Mouse (Mus musculus): Measurements from ENCODE around the gene Bckdk. TPM values are rescaled to one million over a fixed set of nuclear protein-coding genes. Genes with fewer than 3 reads are reported as not detected.

Bckdk gene
- polyA plus RNA-seq, 1 experiment from 2014 or later = 67.1 TPM

DNA sequence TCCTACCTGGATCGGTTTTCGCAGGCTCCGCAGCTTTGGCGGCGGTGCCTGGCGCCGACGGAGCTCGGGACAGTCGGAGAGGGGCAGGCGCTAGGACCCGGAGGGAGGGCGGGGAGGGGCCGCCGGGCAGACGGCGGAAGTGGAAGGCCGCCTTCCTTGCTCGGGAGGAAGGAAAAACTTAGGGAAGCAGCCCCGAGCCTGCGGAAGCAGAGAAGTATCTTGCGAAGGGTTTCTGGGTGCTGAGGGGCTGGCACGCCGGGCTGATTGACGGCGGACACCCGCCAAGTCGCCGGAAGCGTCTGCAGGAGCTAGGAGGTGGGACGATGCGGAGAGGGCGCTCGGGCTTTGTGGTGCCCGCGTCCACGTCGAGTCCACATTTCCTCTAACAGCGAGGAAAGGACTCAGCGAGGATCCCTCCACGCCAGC lies 27.8 kb upstream of the Bckdk start, which contains the start of gene Zfp646:
Gene Zfp646 (plus strand): TSS at position 181 of the 426 bp plus-strand sequence.
- peak within 1 kb of the TSS; percentile 98 for H3K27ac ChIP-seq (ENCODE audit: low read depth, low read length)
- peaks cover 27% of the 10 kb centered on the region for H3K4me1 ChIP-seq (ENCODE audit: control insufficient read depth, insufficient read depth, low read depth, low read length)
- peaks cover 25% of the 10 kb centered on the region for H3K36me3 ChIP-seq (ENCODE audit: control insufficient read depth, insufficient read depth, low read length)
- no peaks in the 10 kb centered on the region for H3K27me3 ChIP-seq (replicated peaks; ENCODE audit: control insufficient read depth, insufficient read depth, low read length)
- H3K4me3 ChIP-seq (ENCODE audit: low read length) = peak within 1 kb of the TSS; percentile 83
- peak within 1 kb of the TSS; percentile 76 for H3K4me2 ChIP-seq (ENCODE audit: low read length)
- 2% methylated on average over 40 of the region's 41 CpGs for WGBS
- peak; percentile 89 for ATAC-seq
- peak within 1 kb of the TSS; percentile 94 for H3K9ac ChIP-seq (ENCODE audit: low read depth, low read length)
- no peaks in the 10 kb centered on the region for H3K9me3 ChIP-seq (ENCODE audit: control insufficient read depth, low read length)

DNA sequence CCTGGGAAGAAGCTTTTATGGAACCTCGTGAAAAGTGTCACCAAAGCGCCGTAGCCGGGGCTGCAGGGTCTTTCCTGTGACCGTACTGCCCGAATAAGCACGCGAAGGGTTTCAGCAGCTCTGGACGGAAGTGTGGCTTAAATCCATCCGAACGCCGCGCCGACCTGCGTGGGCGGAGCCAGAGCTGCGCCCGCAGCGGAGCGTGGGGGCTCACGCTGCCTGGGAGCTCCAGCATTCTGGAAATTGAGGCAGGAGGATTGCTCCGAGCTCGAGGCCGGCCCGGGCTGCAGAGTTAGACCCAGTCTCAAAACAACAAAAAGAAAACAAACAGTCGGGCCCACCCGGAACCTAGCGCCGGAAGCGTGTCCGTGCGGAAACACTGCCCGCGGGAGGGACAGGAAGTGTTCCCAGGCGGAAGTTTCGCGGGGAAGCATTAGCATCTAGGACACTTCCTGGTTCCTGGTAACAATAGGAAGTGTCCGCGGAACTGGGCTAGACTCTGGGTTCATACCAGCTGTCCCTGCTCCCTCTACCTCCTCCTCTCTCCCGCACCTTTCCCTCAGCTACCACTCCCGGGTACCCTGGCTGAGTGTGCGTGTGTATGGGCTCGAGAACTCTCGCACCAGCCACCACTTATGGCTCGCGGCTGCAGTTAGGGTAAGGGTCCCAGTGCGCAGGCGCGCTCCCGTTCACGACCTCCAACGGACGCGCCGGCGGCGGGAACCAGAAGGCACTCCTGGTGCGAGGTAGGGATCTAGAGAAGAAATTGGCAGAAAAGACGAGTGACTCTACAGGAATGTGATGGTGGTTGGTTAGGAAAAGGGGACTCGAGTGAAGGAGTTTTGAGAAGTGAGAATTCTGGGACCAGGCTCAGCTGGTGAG lies 27.2 kb upstream of the Bckdk start, which contains the start of gene Zfp668:
Gene Zfp668 (minus strand): TSS at position 362 of the 882 bp plus-strand sequence.
- Histone ChIP-seq H3K36me3 (ENCODE audit: control insufficient read depth, insufficient read depth, low read length) (peaks cover 31% of the 10 kb centered on the region), H3K4me2 (ENCODE audit: low read length) (peak within 1 kb of the TSS; percentile 76), H3K27me3 (replicated peaks; ENCODE audit: control insufficient read depth, insufficient read depth, low read length) (no peaks in the 10 kb centered on the region), H3K27ac (ENCODE audit: low read depth, low read length) (peak within 1 kb of the TSS; percentile 98), H3K9me3 (ENCODE audit: control insufficient read depth, low read length) (no peaks in the 10 kb centered on the region), H3K4me3 (ENCODE audit: low read length) (peak within 1 kb of the TSS; percentile 83), H3K4me1 (ENCODE audit: control insufficient read depth, insufficient read depth, low read depth, low read length) (peaks cover 27% of the 10 kb centered on the region), H3K9ac (ENCODE audit: low read depth, low read length) (peak within 1 kb of the TSS; percentile 94)
- under 1% methylated on average over 58 of the region's 60 CpGs for WGBS
- ATAC-seq = peak; percentile 67

DNA sequence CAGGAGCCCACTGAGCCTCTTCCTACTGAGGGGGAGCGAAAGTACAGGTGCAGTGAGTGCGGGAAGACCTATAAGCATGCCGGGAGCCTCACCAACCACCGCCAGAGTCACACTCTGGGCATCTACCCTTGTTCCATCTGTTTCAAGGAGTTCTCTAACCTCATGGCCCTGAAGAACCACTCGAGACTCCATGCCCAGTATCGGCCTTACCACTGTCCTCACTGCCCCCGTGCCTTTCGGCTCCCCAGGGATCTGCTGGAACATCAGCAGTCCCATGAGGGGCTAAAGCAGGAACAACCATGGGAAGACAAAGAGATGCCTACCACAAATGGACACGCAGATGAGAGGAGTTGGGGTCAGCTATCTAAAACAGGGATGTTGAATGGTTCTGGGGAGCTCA lies 24.6 kb upstream of the Bckdk start:
- WGBS = 98% methylated on average over 9 of the region's 9 CpGs
- H3K27me3 ChIP-seq (replicated peaks; ENCODE audit: control insufficient read depth, insufficient read depth, low read length) = no peaks in the 10 kb centered on the region
- H3K9me3 ChIP-seq (ENCODE audit: control insufficient read depth, low read length) = no peaks in the 10 kb centered on the region
- peaks cover 20% of the 10 kb centered on the region for H3K4me1 ChIP-seq (ENCODE audit: control insufficient read depth, insufficient read depth, low read depth, low read length)
- no peak overlapping the region for H3K4me3 ChIP-seq (ENCODE audit: low read length)
- no peak overlapping the region for H3K27ac ChIP-seq (ENCODE audit: low read depth, low read length)
- H3K4me2 ChIP-seq (ENCODE audit: low read length) = no peak overlapping the region
- no peak for ATAC-seq
- H3K36me3 ChIP-seq (ENCODE audit: control insufficient read depth, insufficient read depth, low read length) = peaks cover 51% of the 10 kb centered on the region
- no peak overlapping the region for H3K9ac ChIP-seq (ENCODE audit: low read depth, low read length)

DNA sequence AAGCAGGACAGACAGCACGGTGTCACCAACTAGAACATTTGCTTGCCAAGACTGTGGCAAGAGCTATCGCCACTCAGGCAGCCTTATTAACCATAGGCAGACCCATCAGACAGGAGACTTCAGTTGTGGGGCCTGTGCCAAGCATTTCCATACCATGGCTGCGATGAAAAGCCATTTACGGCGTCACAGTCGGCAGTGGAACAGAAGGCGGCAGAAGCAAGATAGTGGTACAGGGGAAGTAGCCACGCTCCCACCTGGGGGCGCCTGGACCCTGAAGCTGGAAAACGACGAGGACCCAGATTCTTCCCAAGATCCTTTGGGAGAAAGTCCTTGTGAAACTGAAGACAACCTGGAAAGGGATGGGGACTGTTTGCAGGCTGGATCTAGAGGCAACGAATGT lies 23.5 kb upstream of the Bckdk start:
- Histone ChIP-seq H3K4me2 (ENCODE audit: low read length) (no peak overlapping the region), H3K4me1 (ENCODE audit: control insufficient read depth, insufficient read depth, low read depth, low read length) (peaks cover 16% of the 10 kb centered on the region), H3K4me3 (ENCODE audit: low read length) (no peak overlapping the region), H3K27me3 (replicated peaks; ENCODE audit: control insufficient read depth, insufficient read depth, low read length) (no peaks in the 10 kb centered on the region), H3K36me3 (ENCODE audit: control insufficient read depth, insufficient read depth, low read length) (peaks cover 55% of the 10 kb centered on the region), H3K9me3 (ENCODE audit: control insufficient read depth, low read length) (no peaks in the 10 kb centered on the region), H3K27ac (ENCODE audit: low read depth, low read length) (no peak overlapping the region), H3K9ac (ENCODE audit: low read depth, low read length) (no peak overlapping the region)
- 91% methylated on average over 12 of the region's 12 CpGs for WGBS
- ATAC-seq = no peak

DNA sequence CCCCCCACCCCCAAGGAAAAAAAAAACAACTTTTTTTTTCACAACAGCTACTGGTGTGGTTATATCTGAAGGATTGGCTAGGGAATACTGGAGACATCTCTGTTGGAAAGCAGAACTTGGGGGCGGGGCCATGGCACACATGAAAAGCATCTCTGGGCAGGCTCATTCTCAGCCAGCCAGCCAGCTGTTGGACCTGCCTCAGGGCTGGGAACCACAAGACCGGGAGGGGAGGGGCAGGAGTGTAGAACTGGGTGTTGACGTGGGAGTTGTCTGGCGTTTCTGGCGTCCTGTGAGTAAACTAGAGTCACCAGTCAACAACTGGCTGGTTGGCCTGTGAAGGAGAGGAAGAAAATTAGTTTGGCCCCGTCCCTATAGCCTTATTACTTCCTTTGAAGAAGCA lies 17.9 kb upstream of the Bckdk start:
- WGBS = 68% methylated on average over 6 of the region's 6 CpGs
- H3K36me3 ChIP-seq (ENCODE audit: control insufficient read depth, insufficient read depth, low read length) = peaks cover 58% of the 10 kb centered on the region
- no peaks in the 10 kb centered on the region for H3K27me3 ChIP-seq (replicated peaks; ENCODE audit: control insufficient read depth, insufficient read depth, low read length)
- peaks cover 8% of the 10 kb centered on the region for H3K4me1 ChIP-seq (ENCODE audit: control insufficient read depth, insufficient read depth, low read depth, low read length)
- no peak for ATAC-seq
- no peaks in the 10 kb centered on the region for H3K9me3 ChIP-seq (ENCODE audit: control insufficient read depth, low read length)
- no peak overlapping the region for H3K4me2 ChIP-seq (ENCODE audit: low read length)
- H3K4me3 ChIP-seq (ENCODE audit: low read length) = no peak overlapping the region
- no peak overlapping the region for H3K27ac ChIP-seq (ENCODE audit: low read depth, low read length)
- H3K9ac ChIP-seq (ENCODE audit: low read depth, low read length) = no peak overlapping the region

DNA sequence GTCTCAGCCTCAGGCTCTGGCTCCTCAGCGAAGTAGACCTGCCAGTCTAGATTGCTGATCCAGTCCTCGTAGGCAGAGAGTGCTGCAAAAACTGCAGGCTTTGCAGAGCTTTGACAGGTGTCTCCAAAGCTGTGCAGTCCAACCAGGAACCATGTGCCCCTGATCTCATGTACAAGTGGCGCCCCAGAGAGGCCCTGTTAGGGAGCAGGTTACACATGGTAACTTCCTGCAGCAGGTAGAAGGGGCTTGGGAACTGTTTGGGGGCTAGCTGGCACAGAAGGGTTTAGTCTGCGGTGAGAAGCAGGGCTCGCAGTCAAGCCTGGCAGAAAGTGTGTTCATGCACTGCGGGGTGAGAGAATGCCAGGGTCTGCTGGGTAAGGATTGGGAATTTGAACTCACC lies 17.3 kb upstream of the Bckdk start:
- Histone ChIP-seq H3K27me3 (replicated peaks; ENCODE audit: control insufficient read depth, insufficient read depth, low read length) (no peaks in the 10 kb centered on the region), H3K4me3 (ENCODE audit: low read length) (no peak overlapping the region), H3K9ac (ENCODE audit: low read depth, low read length) (no peak overlapping the region), H3K4me1 (ENCODE audit: control insufficient read depth, insufficient read depth, low read depth, low read length) (peaks cover 8% of the 10 kb centered on the region), H3K27ac (ENCODE audit: low read depth, low read length) (no peak overlapping the region), H3K4me2 (ENCODE audit: low read length) (no peak overlapping the region), H3K9me3 (ENCODE audit: control insufficient read depth, low read length) (no peaks in the 10 kb centered on the region), H3K36me3 (ENCODE audit: control insufficient read depth, insufficient read depth, low read length) (peaks cover 52% of the 10 kb centered on the region)
- 92% methylated on average over 6 of the region's 6 CpGs for WGBS
- ATAC-seq = no peak

DNA sequence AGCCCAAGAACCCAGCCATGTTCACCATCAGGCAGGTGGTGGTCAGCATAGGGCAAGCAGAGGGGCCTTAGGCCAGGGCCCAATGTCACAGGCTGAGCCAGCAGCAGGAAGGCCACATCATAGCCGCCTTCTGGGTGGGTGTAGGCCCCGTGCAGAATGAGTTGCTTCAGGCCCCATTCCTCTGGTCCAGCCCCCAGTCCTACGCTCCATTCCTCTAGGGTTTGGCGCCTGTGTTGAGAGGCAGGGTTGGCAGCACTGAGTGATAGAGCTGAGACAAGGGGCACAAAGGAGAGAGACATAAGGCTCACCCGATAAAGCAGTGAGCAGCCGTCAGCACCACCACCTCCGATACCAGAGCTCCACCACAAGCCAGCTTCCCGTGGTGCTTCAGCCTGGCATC lies 16.7 kb upstream of the Bckdk start:
- Histone ChIP-seq H3K36me3 (ENCODE audit: control insufficient read depth, insufficient read depth, low read length) (peaks cover 46% of the 10 kb centered on the region), H3K4me1 (ENCODE audit: control insufficient read depth, insufficient read depth, low read depth, low read length) (peaks cover 8% of the 10 kb centered on the region), H3K9me3 (ENCODE audit: control insufficient read depth, low read length) (no peaks in the 10 kb centered on the region), H3K27me3 (replicated peaks; ENCODE audit: control insufficient read depth, insufficient read depth, low read length) (no peaks in the 10 kb centered on the region), H3K9ac (ENCODE audit: low read depth, low read length) (no peak overlapping the region), H3K4me2 (ENCODE audit: low read length) (no peak overlapping the region), H3K4me3 (ENCODE audit: low read length) (no peak overlapping the region), H3K27ac (ENCODE audit: low read depth, low read length) (no peak overlapping the region)
- no peak for ATAC-seq
- 87% methylated on average over 8 of the region's 8 CpGs for WGBS

DNA sequence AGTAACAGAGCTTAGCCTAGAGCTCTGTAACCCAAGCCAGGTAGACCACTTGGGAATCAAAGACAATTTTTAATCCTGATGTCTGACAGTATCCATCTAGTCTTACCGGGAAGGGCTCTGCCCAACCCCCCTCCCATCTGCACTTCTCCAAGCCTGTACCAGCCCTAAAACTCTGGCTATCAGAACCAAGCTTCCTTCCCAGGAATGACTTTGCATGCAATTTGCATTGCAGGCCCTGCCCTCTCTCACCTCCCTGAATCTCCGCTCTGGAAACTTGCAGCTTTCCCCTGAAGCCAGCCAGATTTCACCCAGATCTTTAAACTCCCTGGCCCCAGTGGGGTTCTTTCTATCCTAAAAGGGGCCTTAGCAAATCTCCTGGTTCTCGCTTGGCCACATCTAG lies 16.1 kb upstream of the Bckdk start:
- no peaks in the 10 kb centered on the region for H3K9me3 ChIP-seq (ENCODE audit: control insufficient read depth, low read length)
- peaks cover 8% of the 10 kb centered on the region for H3K4me1 ChIP-seq (ENCODE audit: control insufficient read depth, insufficient read depth, low read depth, low read length)
- H3K27me3 ChIP-seq (replicated peaks; ENCODE audit: control insufficient read depth, insufficient read depth, low read length) = no peaks in the 10 kb centered on the region
- no peak for ATAC-seq
- H3K36me3 ChIP-seq (ENCODE audit: control insufficient read depth, insufficient read depth, low read length) = peaks cover 43% of the 10 kb centered on the region
- H3K27ac ChIP-seq (ENCODE audit: low read depth, low read length) = no peak overlapping the region
- H3K4me3 ChIP-seq (ENCODE audit: low read length) = no peak overlapping the region
- H3K4me2 ChIP-seq (ENCODE audit: low read length) = no peak overlapping the region
- WGBS = 85% methylated on average over 3 of the region's 3 CpGs
- H3K9ac ChIP-seq (ENCODE audit: low read depth, low read length) = no peak overlapping the region

DNA sequence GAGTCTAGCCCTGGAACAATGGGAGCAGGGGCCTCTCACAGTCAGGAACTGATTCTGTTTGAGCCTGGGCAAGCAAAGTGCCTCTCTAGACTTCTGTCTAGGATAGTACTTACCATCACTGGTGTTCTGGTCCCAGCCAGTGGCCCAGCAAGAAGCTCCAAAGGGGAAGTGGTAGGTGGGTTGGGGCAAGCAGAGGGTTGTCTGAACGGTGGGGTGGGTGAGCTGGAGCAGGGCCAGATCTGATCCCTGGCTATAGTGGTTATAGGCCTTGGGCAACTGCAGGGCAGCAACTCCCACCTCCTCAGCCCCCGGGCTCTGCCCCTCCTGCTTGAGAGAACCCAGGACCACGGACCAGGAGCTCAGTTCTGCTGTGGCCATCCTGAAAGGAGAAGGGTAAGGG lies 15.1 kb upstream of the Bckdk start:
- H3K4me3 ChIP-seq (ENCODE audit: low read length) = no peak overlapping the region
- WGBS = 82% methylated on average over 3 of the region's 3 CpGs
- peaks cover 5% of the 10 kb centered on the region for H3K4me1 ChIP-seq (ENCODE audit: control insufficient read depth, insufficient read depth, low read depth, low read length)
- no peak overlapping the region for H3K9ac ChIP-seq (ENCODE audit: low read depth, low read length)
- ATAC-seq = no peak
- no peak overlapping the region for H3K27ac ChIP-seq (ENCODE audit: low read depth, low read length)
- H3K27me3 ChIP-seq (replicated peaks; ENCODE audit: control insufficient read depth, insufficient read depth, low read length) = no peaks in the 10 kb centered on the region
- no peak overlapping the region for H3K4me2 ChIP-seq (ENCODE audit: low read length)
- no peaks in the 10 kb centered on the region for H3K9me3 ChIP-seq (ENCODE audit: control insufficient read depth, low read length)
- H3K36me3 ChIP-seq (ENCODE audit: control insufficient read depth, insufficient read depth, low read length) = peaks cover 35% of the 10 kb centered on the region
